ENCODE assay signal across 9 mouse cellular contexts in the genomic region with DNA sequence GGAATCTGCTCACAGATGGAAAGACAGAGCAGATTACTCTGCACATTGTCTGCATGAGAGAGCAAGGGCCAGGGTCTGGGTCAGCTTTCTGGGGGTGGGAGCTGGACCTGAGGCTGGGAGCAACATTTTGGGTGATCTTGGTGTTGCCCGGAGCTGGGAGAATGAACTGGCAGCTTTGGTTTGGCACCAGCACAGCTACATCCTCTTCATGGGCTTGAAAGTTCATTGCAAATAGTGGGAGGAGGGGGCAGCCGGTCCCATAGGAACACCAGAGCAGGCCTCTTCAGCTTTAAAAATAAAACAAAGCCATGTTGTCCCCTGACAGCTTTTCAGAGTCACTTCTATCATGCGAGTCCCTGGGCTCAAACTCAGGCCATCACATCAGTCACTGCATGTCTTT. TPM values are rescaled to one million over a fixed set of nuclear protein-coding genes. Genes with fewer than 3 reads are reported as not detected.
A peak's percentile ranks its signal among the peaks of the same experiment; 100 is the strongest.
DNase-seq lines count a peak whose midpoint lies in the region; ATAC-seq and TF ChIP-seq lines count a peak whose summit lies in the region.
"Had no signal": no experiment of that assay in that cellular context is flagged by ENCODE, and none has a peak within 500 bp of the region (broad histone marks: within the 10 kb centered on the region; RNA-seq: fewer than 3 reads in every experiment).

No protein-coding gene starts in this region.

- H3K4me3 ChIP-seq in heart, embryonic 16.5 days (ENCODE audit: low read length): no peak overlapping the region
- H3K4me3 ChIP-seq in embryonic facial prominence, embryonic 13.5 days: peak overlapping the region; percentile 46
- no peak overlapping the region for H3K4me3 ChIP-seq in hindbrain, postnatal 0 days (ENCODE audit: low read length)
- H3K4me3 ChIP-seq in midbrain, embryonic 14.5 days (replicated peaks; ENCODE audit: low read depth, low read length): peak overlapping the region; percentile 47; the same call in 1 of the 2 replicates

- no peaks in the 10 kb centered on the region for H3K9me3 ChIP-seq in heart, embryonic 16.5 days (replicated peaks; ENCODE audit: control insufficient read depth, low read length)
- H3K9me3 ChIP-seq in embryonic facial prominence, embryonic 13.5 days: no peaks in the 10 kb centered on the region
- H3K9me3 ChIP-seq in hindbrain, postnatal 0 days (ENCODE audit: low read length): no peaks in the 10 kb centered on the region
- no peaks in the 10 kb centered on the region for H3K9me3 ChIP-seq in midbrain, embryonic 14.5 days (ENCODE audit: control insufficient read depth, low read length)

- 68% methylated on average over 3 of the region's 3 CpGs for WGBS in heart, embryonic 16.5 days
- WGBS in embryonic facial prominence, embryonic 13.5 days: 90% methylated on average over 3 of the region's 3 CpGs
- 83% methylated on average over 3 of the region's 3 CpGs for WGBS in hindbrain, postnatal 0 days
- WGBS in midbrain, embryonic 14.5 days: 92% methylated on average over 3 of the region's 3 CpGs

- intact Hi-C loops in heart, postnatal 14 days (cut with DNase I): no loop called here

- H3K27me3 ChIP-seq in heart, embryonic 16.5 days (ENCODE audit: control insufficient read depth, insufficient read depth, low read length): no peaks in the 10 kb centered on the region
- H3K27me3 ChIP-seq in embryonic facial prominence, embryonic 13.5 days: no peaks in the 10 kb centered on the region
- no peaks in the 10 kb centered on the region for H3K27me3 ChIP-seq in hindbrain, postnatal 0 days (ENCODE audit: insufficient read depth, low read length)
- H3K27me3 ChIP-seq in midbrain, embryonic 14.5 days (ENCODE audit: control insufficient read depth, insufficient read depth, low read length): no peaks in the 10 kb centered on the region

- peak overlapping the region; percentile 65 for H3K9ac ChIP-seq in heart, embryonic 16.5 days (ENCODE audit: low read length)
- peak overlapping the region; percentile 70 for H3K9ac ChIP-seq in embryonic facial prominence, embryonic 13.5 days
- peak overlapping the region; percentile 60 for H3K9ac ChIP-seq in hindbrain, postnatal 0 days (replicated peaks; ENCODE audit: low read length)
- peak overlapping the region; percentile 25 for H3K9ac ChIP-seq in midbrain, embryonic 14.5 days (replicated peaks; ENCODE audit: low read length)

- H3K36me3 ChIP-seq in heart, embryonic 16.5 days (ENCODE audit: control insufficient read depth, insufficient read depth): no peaks in the 10 kb centered on the region
- H3K36me3 ChIP-seq in embryonic facial prominence, embryonic 13.5 days: peaks cover 8% of the 10 kb centered on the region
- no peaks in the 10 kb centered on the region for H3K36me3 ChIP-seq in hindbrain, postnatal 0 days (ENCODE audit: insufficient read depth, low read length)
- H3K36me3 ChIP-seq in midbrain, embryonic 14.5 days (ENCODE audit: control insufficient read depth, insufficient read depth, low read length): peaks cover 5% of the 10 kb centered on the region

- no peak for ATAC-seq in heart, embryonic 16.5 days (replicated peaks; ENCODE audit: extremely low read depth, insufficient read depth, low FRiP score)
- no peak for ATAC-seq in embryonic facial prominence, embryonic 13.5 days (ENCODE audit: insufficient number of reproducible peaks, insufficient read depth, low FRiP score, low TSS enrichment, low read depth)
- ATAC-seq in hindbrain, postnatal 0 days: no peak
- ATAC-seq in midbrain, embryonic 14.5 days (ENCODE audit: low FRiP score, low TSS enrichment): no peak

- 0 out of 2 replicates have a peak overlapping the region, but pooled peaks have one; percentile 5 for H3K27ac ChIP-seq in heart, embryonic 16.5 days (ENCODE audit: low read length)
- H3K27ac ChIP-seq in embryonic facial prominence, embryonic 13.5 days: peak overlapping the region; percentile 90; the same call in 1 of the 2 replicates
- peak overlapping the region; percentile 91; the same call in 1 of the 2 replicates for H3K27ac ChIP-seq in hindbrain, postnatal 0 days
- H3K27ac ChIP-seq in midbrain, embryonic 14.5 days (replicated peaks; ENCODE audit: low read depth, low read length): 0 out of 2 replicates have a peak overlapping the region, but pooled peaks have one; percentile 86

- H3K4me2 ChIP-seq in heart, embryonic 16.5 days (ENCODE audit: low read depth, low read length): no peak overlapping the region; the same call in 1 of the 2 replicates
- peak overlapping the region; percentile 72 for H3K4me2 ChIP-seq in embryonic facial prominence, embryonic 13.5 days
- H3K4me2 ChIP-seq in hindbrain, postnatal 0 days (ENCODE audit: low read depth, low read length): peak overlapping the region; percentile 58
- H3K4me2 ChIP-seq in midbrain, embryonic 14.5 days (ENCODE audit: low read length): peak overlapping the region; percentile 88

- TF ChIP-seq CTCF in hindbrain, postnatal 0 days (IDR thresholded peaks at IDR 0.05; ENCODE audit: low read depth): no peak

- peaks cover 14% of the 10 kb centered on the region for H3K4me1 ChIP-seq in heart, embryonic 16.5 days (ENCODE audit: control insufficient read depth, insufficient read depth, low read length)
- H3K4me1 ChIP-seq in embryonic facial prominence, embryonic 13.5 days: peaks cover 19% of the 10 kb centered on the region
- H3K4me1 ChIP-seq in hindbrain, postnatal 0 days (ENCODE audit: insufficient read depth, low read length): peaks cover 7% of the 10 kb centered on the region
- H3K4me1 ChIP-seq in midbrain, embryonic 14.5 days (ENCODE audit: control insufficient read depth, insufficient read depth, low read length): peaks cover 12% of the 10 kb centered on the region

- no peak for DNase-seq in heart, postnatal 14 days
- no peak for DNase-seq in hindbrain, postnatal 0 days (ENCODE audit: low spot score)
- no peak for DNase-seq in midbrain, embryonic 14.5 days
- no peak for DNase-seq in ovary, postnatal 36 days (ENCODE audit: low spot score)
- DNase-seq in thymus, postnatal 36 days: no peak
- no peak for DNase-seq in frontal cortex, postnatal 10 days (ENCODE audit: low spot score in 2 of 2)
- DNase-seq: heart, postnatal 4 days had no signal

RNA-seq across cellular contexts. Expression of gene Wdr5, which starts 26.3 kb away (rescaled TPM):
- 32.2 and 34.3 TPM in 2 replicates for polyA plus RNA-seq in heart, embryonic 16.5 days (2015; fragmentation: Nextera tagmentation; extraction: Ambion mirVana)
- 10 to 100 TPM; 21.4 to 25.3 TPM for total RNA-seq in heart, postnatal 14 days (2021)
- polyA plus RNA-seq in embryonic facial prominence, embryonic 13.5 days (2015; fragmentation: Nextera tagmentation; extraction: Ambion mirVana): 57.4 and 57.9 TPM in 2 replicates
- total RNA-seq in hindbrain, postnatal 0 days (2014; rRNA removed): 46.1 and 51.9 TPM in 2 replicates
- 34.5 and 35.1 TPM in 2 replicates for polyA plus RNA-seq in hindbrain, postnatal 0 days (2015; fragmentation: Nextera tagmentation; extraction: Ambion mirVana)
- 31.9 and 44.2 TPM in 2 replicates for polyA plus RNA-seq in midbrain, embryonic 14.5 days (2014; fragmentation: Nextera tagmentation; extraction: Ambion mirVana)

RNA-seq across cellular contexts. Expression of gene Brd3, which starts 33.8 kb away (rescaled TPM):
- 57.1 and 61.0 TPM in 2 replicates for polyA plus RNA-seq in heart, embryonic 16.5 days (2015; fragmentation: Nextera tagmentation; extraction: Ambion mirVana)
- 10 to 100 TPM; 39.6 to 41.3 TPM for total RNA-seq in heart, postnatal 14 days (2021)
- polyA plus RNA-seq in embryonic facial prominence, embryonic 13.5 days (2015; fragmentation: Nextera tagmentation; extraction: Ambion mirVana): 116 and 138 TPM in 2 replicates
- total RNA-seq in hindbrain, postnatal 0 days (2014; rRNA removed): 33.7 TPM in 2 replicates
- 84.0 and 95.5 TPM in 2 replicates for polyA plus RNA-seq in hindbrain, postnatal 0 days (2015; fragmentation: Nextera tagmentation; extraction: Ambion mirVana)
- 165 and 174 TPM in 2 replicates for polyA plus RNA-seq in midbrain, embryonic 14.5 days (2014; fragmentation: Nextera tagmentation; extraction: Ambion mirVana)

Comparison
In these comparisons a context has a peak if more than half of its experiments do, and no peak if none do; other contexts are left out.
1. H3K27ac ChIP-seq: peak in every context shown above with its lines; median percentile 91 in hindbrain, postnatal 0 days; 90 in embryonic facial prominence, embryonic 13.5 days; 86 in midbrain, embryonic 14.5 days; 5 in heart, embryonic 16.5 days.
2. H3K4me3 ChIP-seq: peak in embryonic facial prominence, embryonic 13.5 days (single experiment) and midbrain, embryonic 14.5 days (single experiment); none in heart, embryonic 16.5 days (single experiment) and hindbrain, postnatal 0 days (single experiment).
3. Peak in every context shown above with its lines, with median percentiles within 50 percentile points of each other: H3K9ac ChIP-seq.